Mouse (Mus musculus) embryonic fibroblast, embryonic 13.5 days (primary cell): ENCODE results near the gene Arid3b. TPM values are rescaled to one million over a fixed set of nuclear protein-coding genes. Genes with fewer than 3 reads are reported as not detected.

Source experiments
- H3K27ac ChIP-seq: 2 replicates; pipeline ENCODE4 v1.5.1; 2012; ENCODE audit warnings: low read length, control low read depth, inconsistent platforms; ENCODE audit not compliant: insufficient read depth
- H3K4me1 ChIP-seq: 2 replicates; pipeline ENCODE4 v1.6.1; 2011; ENCODE audit warnings: low read length; ENCODE audit not compliant: control insufficient read depth, insufficient read depth
- H3K4me3 ChIP-seq: 2 replicates; pipeline ENCODE4 v1.5.1; 2011; ENCODE audit warnings: mild to moderate bottlenecking, control low read depth, low read length; ENCODE audit not compliant: insufficient read depth
- CTCF ChIP-seq: IDR thresholded peaks from 2 replicates; pipeline ENCODE4 v1.5.1; 2011; ENCODE audit warnings: mild to moderate bottlenecking, control low read depth, low read length, moderate library complexity, borderline replicate concordance; ENCODE audit not compliant: insufficient read depth
- POLR2A ChIP-seq: IDR thresholded peaks from 2 replicates; pipeline ENCODE4 v1.6.1; 2011; ENCODE audit warnings: low read depth, mild to moderate bottlenecking, control low read depth, low read length, moderate library complexity
- polyA plus RNA-seq: library from polyadenylated mRNA; stranded (reverse); fragments of >200 nt; gene quantifications from 2 replicates; pipeline ENCODE4 v1.2.4, GENCODE M21; 2011; ENCODE audit warnings: low read depth; ENCODE audit not compliant: missing spikeins, insufficient read length

The Arid3b gene
- polyA plus RNA-seq, 1 experiment = 4.5 TPM

GRCm38 (mm10) chr9:57867236-57867635 lies 30.6 kb upstream of the Arid3b start:
- Histone ChIP-seq H3K27ac (no peak overlapping the region), H3K4me1 (peaks cover 7% of the 10 kb centered on the region; the same call in 1 of the 2 replicates), H3K4me3 (no peak overlapping the region)
- TF ChIP-seq POLR2A (no peak), CTCF (no peak)

- TF ChIP-seq CTCF = no peak
- no peak for TF ChIP-seq POLR2A
- H3K4me3 ChIP-seq = no peak overlapping the region
- no peak overlapping the region for H3K27ac ChIP-seq
- H3K4me1 ChIP-seq = peaks cover 8% of the 10 kb centered on the region; the same call in 1 of the 2 replicates
Measured at GRCm38 (mm10) chr9:57866530-57866929, 29.9 kb upstream of the Arid3b start.

- TF ChIP-seq POLR2A = no peak
- TF ChIP-seq CTCF = no peak
- peaks cover 8% of the 10 kb centered on the region; the same call in 1 of the 2 replicates for H3K4me1 ChIP-seq
Measured at GRCm38 (mm10) chr9:57864336-57864735, 27.7 kb upstream of the Arid3b start.

GRCm38 (mm10) chr9:57861951-57862471 lies 25.4 kb upstream of the Arid3b start:
- Histone ChIP-seq H3K4me3 (no peak overlapping the region), H3K27ac (no peak overlapping the region), H3K4me1 (peaks cover 8% of the 10 kb centered on the region; the same call in 1 of the 2 replicates)
- TF ChIP-seq POLR2A = no peak
- peak; percentile 29; the same call in 1 of the 2 replicates for TF ChIP-seq CTCF

More at GRCm38 (mm10) chr9:57864336-57864735, 27.7 kb upstream of the Arid3b start:
- Histone ChIP-seq H3K27ac (no peak overlapping the region), H3K4me3 (no peak overlapping the region)

GRCm38 (mm10) chr9:57856456-57856855 lies 19.9 kb upstream of the Arid3b start:
- no peak overlapping the region for H3K27ac ChIP-seq
- TF ChIP-seq CTCF (no peak), POLR2A (no peak)
- no peak overlapping the region for H3K4me3 ChIP-seq
- no peaks in the 10 kb centered on the region; the same call in 1 of the 2 replicates for H3K4me1 ChIP-seq

GRCm38 (mm10) chr9:57854280-57854679 lies 17.7 kb upstream of the Arid3b start:
- H3K4me3 ChIP-seq = no peak overlapping the region
- TF ChIP-seq POLR2A = no peak
- TF ChIP-seq CTCF = no peak

GRCm38 (mm10) chr9:57839032-57839431 lies 2.4 kb upstream of the Arid3b start:
- H3K4me1 ChIP-seq = peaks cover 6% of the 10 kb centered on the region; the same call in 1 of the 2 replicates
- H3K4me3 ChIP-seq = no peak overlapping the region
- H3K27ac ChIP-seq = no peak overlapping the region
- TF ChIP-seq CTCF (no peak), POLR2A (no peak)

More at GRCm38 (mm10) chr9:57854280-57854679, 17.7 kb upstream of the Arid3b start:
- H3K27ac ChIP-seq = no peak overlapping the region
- no peaks in the 10 kb centered on the region; the same call in 1 of the 2 replicates for H3K4me1 ChIP-seq

- peaks cover 12% of the 10 kb centered on the region for H3K4me1 ChIP-seq
Measured at GRCm38 (mm10) chr9:57835841-57836514, 615 bp downstream of the Arid3b start.

GRCm38 (mm10) chr9:57834629-57835417 lies 1.8 kb downstream of the Arid3b start:
- no peak for TF ChIP-seq POLR2A
- no peak for TF ChIP-seq CTCF
- Histone ChIP-seq H3K27ac (no peak overlapping the region), H3K4me1 (peaks cover 13% of the 10 kb centered on the region), H3K4me3 (no peak overlapping the region)

More at GRCm38 (mm10) chr9:57835841-57836514, 615 bp downstream of the Arid3b start:
- no peak for TF ChIP-seq POLR2A
- TF ChIP-seq CTCF = no peak
- Histone ChIP-seq H3K27ac (no peak overlapping the region), H3K4me3 (peak overlapping the region; percentile 84)
